Mouse (Mus musculus) small intestine, adult 2 months (tissue): ENCODE results near the gene Phactr1. TPM values are rescaled to one million over a fixed set of nuclear protein-coding genes. Genes with fewer than 3 reads are reported as not detected.

ENCODE experiments used
- H3K27ac ChIP-seq: fragments of 200-500 bp; 2 replicates; pipeline ENCODE4 v1.5.1; 2012; ENCODE audit warnings: low read depth, low read length, control low read depth, inconsistent platforms; ENCODE audit not compliant: insufficient read depth
- H3K27me3 ChIP-seq: fragments of 200-500 bp; 2 replicates; pipeline ENCODE4 v1.6.1; 2012; ENCODE audit warnings: mild to moderate bottlenecking, moderate library complexity, low read length, inconsistent platforms; ENCODE audit not compliant: control insufficient read depth, insufficient read depth
- H3K36me3 ChIP-seq: fragments of 200-500 bp; 2 replicates; pipeline ENCODE4 v1.6.1; 2012; ENCODE audit warnings: mild to moderate bottlenecking, low read length, control low read depth, inconsistent platforms; ENCODE audit not compliant: control insufficient read depth, insufficient read depth
- H3K4me1 ChIP-seq: fragments of 200-500 bp; 2 replicates; pipeline ENCODE4 v1.6.1; 2012; ENCODE audit warnings: low read length, inconsistent platforms, mixed read lengths; ENCODE audit not compliant: control insufficient read depth, insufficient read depth, insufficient read length
- H3K4me3 ChIP-seq: fragments of 200-500 bp; 2 replicates; pipeline ENCODE4 v1.5.1; 2012; ENCODE audit warnings: low read depth, mild to moderate bottlenecking, control low read depth, inconsistent platforms, low read length, moderate library complexity
- CTCF ChIP-seq: fragments of 200-500 bp; IDR thresholded peaks from 2 replicates; pipeline ENCODE4 v1.5.1; 2012; ENCODE audit warnings: low read depth, mild to moderate bottlenecking, control low read depth, inconsistent platforms, low read length, moderate library complexity, mixed read lengths; ENCODE audit not compliant: insufficient replicate concordance, insufficient read length; ENCODE audit errors: extremely low read depth
- POLR2A ChIP-seq: fragments of 200-500 bp; IDR thresholded peaks from 2 replicates; pipeline ENCODE4 v1.6.1; 2012; ENCODE audit warnings: low read depth, mild to moderate bottlenecking, control low read depth, inconsistent platforms, low read length, moderate library complexity
- WGBS: fragments of 180-500 bp; shearing (Covaris S2); methylation state at CpG from one replicate; pipeline ENCODE4 v1.1.7; 2018; 5-methylcytosine and 5-hydroxymethylcytosine counted together
- polyA plus RNA-seq: library from polyadenylated mRNA; depleted of rRNA; stranded (reverse); fragments of >200 nt; gene quantifications from 2 replicates; pipeline ENCODE4 v1.2.3, GENCODE M21; 2012

The Phactr1 gene
- polyA plus RNA-seq, 1 experiment: 0.43 TPM

- 60% methylated on average over 12 of the region's 12 CpGs for WGBS
- Histone ChIP-seq H3K36me3 (no peaks in the 10 kb centered on the region), H3K27ac (no peak overlapping the region), H3K4me3 (no peak overlapping the region), H3K27me3 (no peaks in the 10 kb centered on the region), H3K4me1 (no peaks in the 10 kb centered on the region)
- no peak for TF ChIP-seq CTCF
- no peak for TF ChIP-seq POLR2A
Observed at GRCm38 (mm10) chr13:42889516-42890474, 209.4 kb downstream of the Phactr1 start.

- Histone ChIP-seq H3K36me3 (no peaks in the 10 kb centered on the region), H3K27ac (no peak overlapping the region), H3K27me3 (no peaks in the 10 kb centered on the region), H3K4me1 (no peaks in the 10 kb centered on the region), H3K4me3 (no peak overlapping the region)
- TF ChIP-seq CTCF (no peak), POLR2A (no peak)
- 77% methylated on average over 5 of the region's 5 CpGs for WGBS
Observed at GRCm38 (mm10) chr13:42890651-42891050, 210.2 kb downstream of the Phactr1 start.

DNA sequence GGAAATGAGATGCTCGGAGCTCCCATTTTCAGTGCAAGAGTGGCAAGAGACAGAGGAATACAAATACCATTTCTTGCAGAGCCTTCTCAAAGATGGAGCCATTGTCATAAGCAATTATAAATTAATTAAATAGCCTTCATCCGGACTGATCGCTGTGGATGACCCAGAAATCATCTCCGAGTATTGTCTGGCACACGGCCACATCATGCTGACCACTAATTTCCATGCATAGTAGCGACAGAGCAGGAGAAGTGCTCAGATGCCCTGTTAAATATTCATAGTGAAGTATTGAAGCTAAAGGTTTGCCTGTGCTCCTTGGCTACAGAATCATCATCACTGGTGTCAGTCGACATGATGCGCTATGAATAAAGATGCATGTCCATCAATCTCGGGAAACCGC, 213.6 kb downstream of the Phactr1 start:
- 95% methylated on average over 10 of the region's 10 CpGs for WGBS
- no peak for TF ChIP-seq POLR2A
- no peak for TF ChIP-seq CTCF
- Histone ChIP-seq H3K4me3 (no peak overlapping the region), H3K36me3 (no peaks in the 10 kb centered on the region), H3K27me3 (no peaks in the 10 kb centered on the region), H3K27ac (no peak overlapping the region), H3K4me1 (no peaks in the 10 kb centered on the region)

DNA sequence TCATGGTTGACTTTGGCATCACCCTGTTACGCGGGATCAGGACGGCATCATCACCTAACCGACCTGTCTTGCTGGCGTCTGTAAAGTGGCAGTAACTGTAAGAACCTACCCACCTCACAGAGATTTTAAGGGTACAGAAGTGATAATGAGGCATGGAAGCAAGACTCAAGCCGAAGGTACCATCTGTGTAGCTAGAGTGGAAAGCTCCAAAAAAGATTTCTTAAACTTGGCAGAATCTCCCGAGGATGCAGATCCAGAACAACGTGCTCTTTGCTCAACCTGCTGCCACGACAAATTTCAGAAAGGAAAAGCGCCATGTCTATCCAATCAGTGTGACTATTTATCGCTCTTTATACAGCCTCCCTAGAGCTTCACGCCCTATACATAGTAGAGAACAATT, 214.2 kb downstream of the Phactr1 start:
- TF ChIP-seq POLR2A: no peak
- TF ChIP-seq CTCF: no peak
- H3K36me3 ChIP-seq: no peaks in the 10 kb centered on the region
- 92% methylated on average over 12 of the region's 12 CpGs for WGBS
- no peak overlapping the region for H3K4me3 ChIP-seq
- no peaks in the 10 kb centered on the region for H3K27me3 ChIP-seq
- H3K27ac ChIP-seq: no peak overlapping the region
- H3K4me1 ChIP-seq: no peaks in the 10 kb centered on the region

DNA sequence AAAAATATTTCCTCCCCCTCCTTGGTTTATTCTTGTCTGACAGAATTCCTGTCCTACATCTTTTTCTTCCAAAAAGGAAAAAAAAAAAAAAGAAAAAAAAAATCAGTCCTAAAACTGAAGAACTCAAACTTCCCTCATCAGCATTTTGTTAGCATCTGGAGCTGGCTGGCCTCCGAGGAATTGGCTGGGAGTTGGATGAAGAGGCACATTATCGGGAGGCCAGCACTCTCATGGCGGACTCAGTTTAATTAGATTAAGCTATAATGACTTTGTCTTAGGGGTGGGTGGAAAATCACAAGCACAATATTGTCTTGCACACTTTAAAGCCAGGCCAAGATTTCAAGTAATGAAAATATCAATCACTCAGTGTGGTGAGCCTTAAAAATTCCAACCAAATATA, 215.6 kb downstream of the Phactr1 start:
- H3K27ac ChIP-seq: no peak overlapping the region
- 88% methylated on average over 3 of the region's 3 CpGs for WGBS
- H3K4me3 ChIP-seq: no peak overlapping the region
- H3K27me3 ChIP-seq: no peaks in the 10 kb centered on the region
- no peaks in the 10 kb centered on the region for H3K4me1 ChIP-seq
- H3K36me3 ChIP-seq: no peaks in the 10 kb centered on the region
- TF ChIP-seq POLR2A (no peak), CTCF (no peak)

DNA sequence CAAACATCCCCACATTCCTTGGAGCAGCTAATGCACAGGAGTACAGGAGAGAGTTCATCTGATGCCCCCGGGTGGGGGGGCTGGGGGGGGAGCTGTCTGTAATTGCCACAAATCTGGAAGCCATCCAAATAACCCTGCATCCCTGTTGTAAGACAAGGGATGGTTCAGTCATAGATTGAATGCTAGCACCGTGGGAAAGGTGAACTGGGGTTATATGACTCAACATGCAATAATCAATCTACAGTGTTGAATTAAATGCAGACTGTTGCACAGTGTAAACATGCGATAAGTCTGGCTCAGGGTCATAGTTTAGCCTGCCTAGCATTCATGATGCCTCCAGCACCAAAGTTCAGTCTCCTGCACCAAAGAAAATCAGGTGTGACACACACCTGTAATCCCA, 219.2 kb downstream of the Phactr1 start:
- Histone ChIP-seq H3K4me1 (no peaks in the 10 kb centered on the region), H3K4me3 (no peak overlapping the region), H3K36me3 (no peaks in the 10 kb centered on the region), H3K27ac (no peak overlapping the region), H3K27me3 (no peaks in the 10 kb centered on the region)
- 18% methylated on average over 3 of the region's 3 CpGs for whole genome bisulfite sequencing
- TF ChIP-seq POLR2A (no peak), CTCF (no peak)

- H3K36me3 ChIP-seq: no peaks in the 10 kb centered on the region
- H3K27ac ChIP-seq: no peak overlapping the region
- WGBS: 89% methylated on average over 2 of the region's 2 CpGs
- H3K27me3 ChIP-seq: no peaks in the 10 kb centered on the region
- H3K4me3 ChIP-seq: no peak overlapping the region
- no peak for TF ChIP-seq CTCF
- TF ChIP-seq POLR2A: no peak
- H3K4me1 ChIP-seq: no peaks in the 10 kb centered on the region
Observed at GRCm38 (mm10) chr13:42901837-42902236, 221.4 kb downstream of the Phactr1 start.
